Mouse (Mus musculus) heart, embryonic 16.5 days (tissue): ENCODE data around the gene Plxna1. TPM values are rescaled to one million over a fixed set of nuclear protein-coding genes. Genes with fewer than 3 reads are reported as not detected.
A peak's percentile ranks its signal among the peaks of the same experiment; 100 is the strongest.

Source experiments
- ATAC-seq: fragments of 200-750 bp; cut with Nextera tagmentation; replicated peaks from 2 replicates; pipeline ENCODE4 v1.8.0; 2017; ENCODE audit warnings: moderate number of reproducible peaks; ENCODE audit not compliant: insufficient read depth, low FRiP score; ENCODE audit errors: extremely low read depth
- H3K27ac ChIP-seq: fragments of 300-500 bp; sonication (generic); 2 replicates; pipeline ENCODE4 v1.5.1; 2014; ENCODE audit warnings: mild to moderate bottlenecking, low read length, control low read depth, moderate library complexity
- H3K27me3 ChIP-seq: fragments of 300-500 bp; sonication (generic); 2 replicates; pipeline ENCODE4 v1.6.1; 2014; ENCODE audit warnings: low read length, mixed read lengths; ENCODE audit not compliant: control insufficient read depth, insufficient read depth
- H3K36me3 ChIP-seq: fragments of 300-500 bp; sonication (generic); 2 replicates; pipeline ENCODE4 v1.6.1; 2014; ENCODE audit not compliant: control insufficient read depth, insufficient read depth
- H3K4me1 ChIP-seq: fragments of 300-500 bp; sonication (generic); 2 replicates; pipeline ENCODE4 v1.6.1; 2014; ENCODE audit warnings: low read length, mixed read lengths; ENCODE audit not compliant: control insufficient read depth, insufficient read depth
- H3K4me2 ChIP-seq: fragments of 300-500 bp; sonication (generic); 2 replicates; pipeline ENCODE4 v1.6.1; 2014; ENCODE audit warnings: low read depth, mild to moderate bottlenecking, control low read depth, low read length
- H3K4me3 ChIP-seq: fragments of 300-500 bp; sonication (generic); 2 replicates; pipeline ENCODE4 v1.5.1; 2014; ENCODE audit warnings: mild to moderate bottlenecking, control low read depth, low read length
- H3K9ac ChIP-seq: fragments of 300-500 bp; sonication (generic); 2 replicates; pipeline ENCODE4 v1.6.1; 2014; ENCODE audit warnings: low read length, control low read depth
- H3K9me3 ChIP-seq: fragments of 300-500 bp; sonication (generic); replicated peaks from 2 replicates; pipeline ENCODE4 v1.6.1; 2016; ENCODE audit warnings: low read length; ENCODE audit not compliant: control insufficient read depth
- WGBS: fragments of 180-500 bp; shearing (Covaris S2); extraction: QIAGEN DNeasy Blood & Tissue Kit; methylation state at CpG from one replicate; pipeline ENCODE4 v1.1.7; 2014; 5-methylcytosine and 5-hydroxymethylcytosine counted together
- polyA plus RNA-seq: library from polyadenylated mRNA; unstranded; fragments of >200 nt; fragmentation: Nextera tagmentation; extraction: Ambion mirVana; gene quantifications from 2 replicates; pipeline ENCODE4 v1.2.1, GENCODE M21; 2015

Plxna1 gene
- polyA plus RNA-seq: 7.5 and 12.2 TPM in 2 replicates

DNA sequence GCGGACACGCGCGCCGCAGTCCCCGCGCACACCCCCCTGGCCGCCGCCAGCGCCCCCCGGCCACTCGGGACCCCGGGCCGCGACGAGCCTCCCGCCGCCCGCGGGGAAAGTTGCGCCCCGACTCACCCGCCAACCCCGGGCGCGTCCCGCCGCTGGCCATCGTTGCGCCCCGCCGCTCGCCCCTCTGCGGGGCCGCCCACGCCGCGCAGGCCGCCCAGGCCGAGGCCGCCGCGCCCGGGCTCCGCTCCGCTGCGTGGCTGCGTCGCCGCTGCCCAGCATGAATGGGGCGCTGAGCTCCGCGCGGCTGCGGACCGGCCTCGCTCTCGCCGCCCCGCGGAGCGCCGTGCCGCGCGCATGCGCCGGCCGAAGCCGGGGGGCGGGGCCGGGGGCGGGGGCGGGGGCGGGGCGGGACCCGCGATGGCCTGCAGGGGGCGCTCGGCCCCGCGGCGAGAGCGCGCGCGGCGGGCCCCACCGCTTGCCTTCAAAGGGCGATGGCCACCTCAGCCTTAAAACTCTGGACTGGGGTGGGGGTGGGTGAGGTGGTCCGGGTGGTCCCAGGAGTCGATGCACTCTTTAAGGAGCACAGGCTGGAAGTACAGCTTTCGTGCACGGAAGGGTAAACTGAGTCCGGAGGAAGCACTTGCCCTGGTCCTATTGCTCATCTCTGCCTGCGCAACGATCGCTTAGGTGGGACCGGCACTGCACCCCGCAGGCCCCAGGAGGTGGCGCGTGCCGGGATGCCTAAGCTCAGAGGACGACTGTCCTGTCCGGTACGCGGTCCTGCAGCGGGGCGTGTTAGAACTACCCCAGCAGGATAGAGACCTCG is at the start of gene Plxna1:
Gene Plxna1 (minus strand): TSS at position 340 of the 826 bp plus-strand sequence.
- under 1% methylated on average over 108 of the region's 110 CpGs for WGBS
- Histone ChIP-seq H3K4me1 (peaks cover 27% of the 10 kb centered on the region), H3K36me3 (no peaks in the 10 kb centered on the region), H3K27ac (peak within 1 kb of the TSS; percentile 53), H3K9me3 (peaks cover 2% of the 10 kb centered on the region; the same call in 1 of the 2 replicates), H3K9ac (peak within 1 kb of the TSS; percentile 98), H3K4me3 (peak within 1 kb of the TSS; percentile 96), H3K4me2 (peak within 1 kb of the TSS; percentile 98), H3K27me3 (peaks cover 6% of the 10 kb centered on the region)
- ATAC-seq: peak; percentile 83

DNA sequence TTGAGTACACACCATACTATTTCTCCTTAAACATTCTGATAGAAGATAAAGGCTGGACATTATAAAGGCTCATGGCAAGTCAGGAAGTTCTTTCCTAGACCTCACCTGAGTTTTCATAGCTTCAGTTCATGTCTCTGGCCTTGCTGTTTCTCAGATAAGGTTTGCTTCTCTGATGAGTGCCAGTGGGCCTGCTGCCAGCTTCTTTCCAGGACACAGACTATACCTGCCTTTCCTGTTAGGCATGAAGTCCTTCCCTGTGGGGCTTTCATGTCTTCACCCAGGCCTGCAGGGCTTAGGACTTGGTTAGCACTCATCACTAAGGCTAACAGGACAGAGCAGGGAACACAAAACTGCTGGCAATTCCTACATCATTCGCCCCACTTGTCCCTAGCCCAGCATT is 46.6 kb upstream of the Plxna1 start:
- H3K36me3 ChIP-seq: no peaks in the 10 kb centered on the region
- peaks cover 6% of the 10 kb centered on the region for H3K4me1 ChIP-seq
- no peak overlapping the region for H3K4me3 ChIP-seq
- no peaks in the 10 kb centered on the region for H3K9me3 ChIP-seq
- no peak overlapping the region for H3K27ac ChIP-seq
- H3K9ac ChIP-seq: no peak overlapping the region
- no peaks in the 10 kb centered on the region for H3K27me3 ChIP-seq
- no peak overlapping the region for H3K4me2 ChIP-seq
- 78% methylated on average over 1 of the region's 1 CpGs for WGBS
- ATAC-seq: no peak

DNA sequence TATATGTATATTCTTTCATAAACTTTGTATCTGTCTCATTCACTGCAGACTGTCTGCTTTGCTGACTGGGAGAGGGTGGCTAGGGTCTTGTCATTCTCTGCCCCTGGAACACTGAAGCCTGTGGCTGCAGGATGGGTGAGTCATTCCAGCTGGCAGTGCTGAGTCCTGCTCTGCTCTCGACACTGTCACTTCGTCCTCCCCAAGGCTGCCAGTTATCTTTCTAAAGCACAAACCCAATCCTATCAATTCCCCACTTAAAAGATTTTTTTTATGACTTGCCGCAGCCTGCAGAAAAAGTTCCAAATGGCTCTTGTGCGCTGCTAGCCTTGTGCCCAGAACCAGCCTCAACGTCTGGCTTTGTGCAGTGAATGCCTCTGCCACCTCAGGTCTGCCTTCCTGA is 45.8 kb upstream of the Plxna1 start:
- Histone ChIP-seq H3K4me2 (no peak overlapping the region), H3K27ac (no peak overlapping the region), H3K36me3 (no peaks in the 10 kb centered on the region), H3K27me3 (no peaks in the 10 kb centered on the region), H3K4me1 (peaks cover 14% of the 10 kb centered on the region), H3K4me3 (no peak overlapping the region), H3K9ac (no peak overlapping the region), H3K9me3 (no peaks in the 10 kb centered on the region)
- no peak for ATAC-seq
- 41% methylated on average over 5 of the region's 5 CpGs for WGBS

DNA sequence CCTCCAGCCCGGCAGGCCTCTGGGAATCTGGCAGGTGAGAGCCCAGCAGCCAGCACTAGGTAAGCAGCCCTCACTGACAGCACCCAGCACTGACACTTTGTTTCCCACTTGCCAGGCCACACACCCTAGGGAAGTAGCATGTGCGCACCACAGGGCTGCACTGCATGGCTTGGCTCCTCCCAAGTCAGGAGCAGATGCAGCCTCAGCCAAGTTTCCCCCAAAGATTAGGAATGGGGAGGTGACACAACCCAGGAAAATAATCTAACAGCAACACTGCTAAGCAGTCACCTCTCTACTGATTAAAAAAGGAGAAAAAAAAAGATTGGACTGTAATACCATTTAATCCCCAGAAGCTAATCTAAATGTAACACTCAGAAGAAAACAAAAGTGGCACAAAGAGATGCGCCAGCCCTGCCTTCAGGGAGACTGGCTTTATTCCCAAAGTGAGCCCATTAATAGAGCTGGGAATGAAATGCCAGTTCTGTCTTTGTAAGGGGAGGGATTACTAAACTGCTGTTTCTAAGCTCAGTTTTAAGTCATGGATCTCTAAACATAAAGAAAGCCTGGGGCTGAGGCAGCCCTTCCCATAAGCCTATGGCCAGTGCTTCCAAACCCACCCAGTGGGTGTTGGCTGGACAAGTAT is 44.9 kb upstream of the Plxna1 start:
- peaks cover 15% of the 10 kb centered on the region for H3K4me1 ChIP-seq
- H3K9ac ChIP-seq: no peak overlapping the region
- H3K4me2 ChIP-seq: no peak overlapping the region
- H3K27me3 ChIP-seq: no peaks in the 10 kb centered on the region
- 57% methylated on average over 3 of the region's 3 CpGs for WGBS
- no peaks in the 10 kb centered on the region for H3K36me3 ChIP-seq
- H3K9me3 ChIP-seq: no peaks in the 10 kb centered on the region
- ATAC-seq: 0 out of 2 replicates have a peak, but pooled peaks have one; percentile 41
- no peak overlapping the region for H3K4me3 ChIP-seq
- no peak overlapping the region for H3K27ac ChIP-seq

DNA sequence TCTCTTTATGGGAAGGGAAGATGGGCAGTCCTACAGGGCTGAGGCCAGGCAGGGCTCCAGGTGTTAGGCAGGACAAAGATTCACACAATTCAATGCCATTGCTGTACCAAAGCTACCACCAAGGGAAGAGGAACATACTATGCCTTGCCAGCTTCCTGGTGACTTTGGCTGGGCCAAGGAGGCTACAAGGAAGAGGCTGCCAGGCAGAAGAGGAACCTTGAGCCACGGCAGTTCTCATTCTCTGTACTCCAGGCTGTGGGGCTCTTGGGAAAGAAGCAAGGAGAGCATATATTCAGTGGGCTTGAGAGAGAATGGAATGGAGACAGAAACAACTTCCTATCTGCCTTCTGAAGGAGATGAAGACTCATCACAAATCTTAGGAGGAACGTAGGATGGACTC is 42.5 kb upstream of the Plxna1 start:
- Histone ChIP-seq H3K9ac (no peak overlapping the region), H3K4me3 (no peak overlapping the region), H3K36me3 (no peaks in the 10 kb centered on the region), H3K27me3 (no peaks in the 10 kb centered on the region), H3K9me3 (no peaks in the 10 kb centered on the region), H3K27ac (no peak overlapping the region), H3K4me1 (peaks cover 15% of the 10 kb centered on the region), H3K4me2 (no peak overlapping the region)
- 94% methylated on average over 2 of the region's 2 CpGs for WGBS
- ATAC-seq: no peak

DNA sequence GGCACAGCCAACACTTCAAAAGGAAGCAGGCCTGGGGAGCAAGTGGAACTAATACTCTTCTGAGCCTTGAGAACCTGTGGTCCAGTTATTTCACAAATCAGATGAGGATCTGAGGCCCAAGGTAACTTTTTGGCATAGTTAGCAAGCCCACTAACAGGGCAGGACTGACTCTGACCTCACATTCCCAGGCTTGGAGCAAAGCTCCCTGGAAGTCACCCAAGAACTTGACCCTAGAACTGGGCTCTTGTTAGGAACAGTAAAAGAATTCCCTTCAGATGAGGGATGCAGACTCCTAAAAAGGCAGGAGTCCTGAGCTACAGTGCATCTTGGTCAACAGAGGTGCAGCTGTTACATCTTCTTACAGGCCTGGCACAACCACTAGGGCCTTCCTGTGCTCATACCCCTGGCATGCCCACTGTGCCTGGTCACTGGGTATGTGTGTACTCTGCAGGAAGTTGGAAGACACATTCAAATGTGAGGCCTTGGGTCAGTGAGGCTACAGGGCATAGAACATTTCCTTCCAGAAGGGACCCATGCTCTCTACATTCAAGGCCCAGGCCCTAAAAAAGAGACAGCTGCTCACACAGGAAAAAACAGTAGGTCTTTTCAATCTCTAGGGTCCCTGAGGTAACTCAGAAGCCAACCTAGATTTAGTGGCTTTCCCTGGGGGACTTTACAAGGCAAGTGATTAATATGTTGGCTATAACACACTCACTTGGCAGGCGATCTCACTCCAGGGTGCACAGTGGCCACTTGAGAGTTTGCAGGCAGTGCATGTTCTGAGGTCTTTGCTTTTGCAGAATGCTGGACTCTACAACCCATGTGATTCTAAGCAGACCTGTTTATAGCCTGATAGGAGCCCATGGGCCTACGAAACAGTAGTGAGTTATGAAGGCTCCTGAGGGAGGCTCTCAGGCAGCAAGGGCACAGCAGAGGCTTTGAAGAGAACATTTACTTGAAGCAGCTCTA is 41.1 kb upstream of the Plxna1 start:
- no peaks in the 10 kb centered on the region for H3K36me3 ChIP-seq
- peak overlapping the region; percentile 28; the same call in 1 of the 2 replicates for H3K27ac ChIP-seq
- peaks cover 13% of the 10 kb centered on the region for H3K4me1 ChIP-seq
- whole genome bisulfite sequencing: 42% methylated on average over 2 of the region's 2 CpGs
- no peaks in the 10 kb centered on the region for H3K27me3 ChIP-seq
- H3K4me2 ChIP-seq: no peak overlapping the region
- peak; percentile 52 for ATAC-seq
- no peak overlapping the region for H3K4me3 ChIP-seq
- H3K9ac ChIP-seq: no peak overlapping the region
- H3K9me3 ChIP-seq: no peaks in the 10 kb centered on the region

DNA sequence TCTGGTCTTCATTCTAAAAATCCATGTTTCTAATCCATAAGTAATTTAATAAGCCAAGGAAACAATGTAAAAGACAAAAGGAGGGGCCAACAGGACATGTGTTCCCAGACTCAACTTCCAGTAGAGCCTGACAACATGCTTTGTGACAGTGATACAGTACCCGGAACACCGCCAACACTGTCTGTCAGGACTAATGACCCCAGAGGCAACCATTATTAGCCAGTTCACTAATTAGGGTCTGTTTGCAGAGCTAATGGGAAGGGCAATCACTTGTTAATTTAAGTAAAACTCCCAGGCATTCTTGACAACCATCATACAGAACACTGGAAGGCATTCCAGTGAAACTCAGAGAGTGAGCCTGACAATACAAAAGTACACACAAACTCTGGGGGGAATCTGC is 40.0 kb upstream of the Plxna1 start:
- H3K36me3 ChIP-seq: no peaks in the 10 kb centered on the region
- 94% methylated on average over 2 of the region's 2 CpGs for WGBS
- no peaks in the 10 kb centered on the region for H3K27me3 ChIP-seq
- ATAC-seq: no peak
- H3K27ac ChIP-seq: no peak overlapping the region
- no peaks in the 10 kb centered on the region for H3K9me3 ChIP-seq
- H3K4me2 ChIP-seq: no peak overlapping the region
- H3K4me3 ChIP-seq: no peak overlapping the region
- H3K4me1 ChIP-seq: peaks cover 12% of the 10 kb centered on the region
- no peak overlapping the region for H3K9ac ChIP-seq

DNA sequence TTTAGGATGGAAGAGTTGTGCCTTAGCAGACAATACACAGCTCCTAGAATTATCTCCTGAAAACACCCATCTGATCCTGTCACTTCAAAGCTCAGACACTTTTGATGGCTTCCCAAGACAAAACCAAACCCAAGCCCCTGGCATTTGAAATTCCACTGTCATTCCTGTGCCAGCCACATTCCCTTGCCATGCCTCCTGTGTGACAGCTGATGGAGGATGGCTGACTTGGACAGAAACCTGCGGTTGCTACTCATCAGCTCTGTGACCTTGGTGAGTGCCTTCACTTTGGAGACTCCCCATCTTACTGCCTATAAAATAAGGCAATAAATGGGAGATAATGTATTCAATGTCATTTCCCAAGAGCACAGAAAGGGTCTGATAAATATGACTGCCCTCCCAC is 37.1 kb upstream of the Plxna1 start:
- no peaks in the 10 kb centered on the region for H3K9me3 ChIP-seq
- no peak overlapping the region for H3K4me2 ChIP-seq
- no peak for ATAC-seq
- H3K4me3 ChIP-seq: no peak overlapping the region
- H3K27ac ChIP-seq: no peak overlapping the region
- H3K4me1 ChIP-seq: peaks cover 12% of the 10 kb centered on the region
- no peaks in the 10 kb centered on the region for H3K27me3 ChIP-seq
- 80% methylated on average over 1 of the region's 1 CpGs for WGBS
- no peak overlapping the region for H3K9ac ChIP-seq
- H3K36me3 ChIP-seq: no peaks in the 10 kb centered on the region
